Mouse (Mus musculus) cerebellum, adult 2 months (tissue): ENCODE results near the gene Atp1a4.

ENCODE experiments used
- CTCF ChIP-seq: fragments of 200-500 bp; IDR thresholded peaks from 2 replicates; pipeline ENCODE4 v1.5.1; 2011; ENCODE audit warnings: low read depth, mild to moderate bottlenecking, control low read depth, low read length, moderate library complexity, borderline replicate concordance; ENCODE audit not compliant: insufficient read depth
- POLR2A ChIP-seq: fragments of 200-500 bp; IDR thresholded peaks from 2 replicates; pipeline ENCODE4 v1.6.1; 2011; ENCODE audit warnings: low read length, control low read depth, borderline replicate concordance; ENCODE audit not compliant: insufficient read depth

DNA sequence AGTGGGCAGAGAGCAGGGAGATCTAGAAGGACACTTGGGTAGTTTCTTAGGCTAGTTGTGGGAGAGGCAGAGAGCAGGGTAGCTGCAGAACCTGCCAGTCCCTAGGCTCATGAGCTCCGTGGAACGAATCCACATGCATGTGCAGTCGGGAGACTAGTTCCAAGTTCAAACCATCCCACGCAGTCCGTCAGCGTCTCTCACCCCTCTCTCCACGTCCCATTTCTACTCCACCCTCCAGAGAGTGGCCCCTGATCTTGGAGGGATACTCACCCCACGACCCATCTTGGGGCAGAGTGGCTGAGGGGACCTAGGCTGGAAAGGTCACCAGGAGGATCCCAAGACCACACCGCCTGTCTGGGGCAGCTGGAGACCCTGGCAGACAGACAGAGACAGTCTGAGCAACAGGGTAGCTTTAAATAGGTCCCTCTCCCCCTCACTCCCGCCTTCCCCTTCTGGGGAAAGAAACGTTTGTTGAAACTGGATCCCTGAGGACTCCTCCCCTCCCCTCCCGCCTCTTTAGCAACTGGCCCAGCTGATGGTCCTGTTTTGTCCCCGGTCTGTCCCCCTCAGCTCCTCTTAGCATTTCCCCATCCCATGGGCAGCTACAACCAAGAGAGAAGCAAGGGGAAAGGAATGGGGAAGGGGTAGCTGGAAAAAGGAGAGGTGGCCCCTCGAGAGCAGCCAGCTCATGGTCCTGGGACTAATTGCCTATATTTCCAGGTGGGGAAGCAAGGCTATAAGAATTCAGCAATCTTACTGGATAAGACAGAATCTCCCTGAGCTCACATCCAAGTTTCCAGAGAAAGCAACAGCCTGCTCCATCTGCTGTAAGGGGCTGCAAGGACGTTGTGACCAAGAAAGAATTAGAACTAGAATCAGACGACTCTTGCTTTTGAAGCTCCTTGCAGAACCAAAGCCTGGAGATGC, 39.7 kb upstream of the Atp1a4 start, which contains the start of gene Atp1a2:
- no peak for TF ChIP-seq CTCF
- TF ChIP-seq POLR2A, result peak; percentile 59; the same call in 1 of the 2 replicates
